Mouse (Mus musculus): Measurements from ENCODE around the gene Cacna1d.

Gene Cacna1d

DNA sequence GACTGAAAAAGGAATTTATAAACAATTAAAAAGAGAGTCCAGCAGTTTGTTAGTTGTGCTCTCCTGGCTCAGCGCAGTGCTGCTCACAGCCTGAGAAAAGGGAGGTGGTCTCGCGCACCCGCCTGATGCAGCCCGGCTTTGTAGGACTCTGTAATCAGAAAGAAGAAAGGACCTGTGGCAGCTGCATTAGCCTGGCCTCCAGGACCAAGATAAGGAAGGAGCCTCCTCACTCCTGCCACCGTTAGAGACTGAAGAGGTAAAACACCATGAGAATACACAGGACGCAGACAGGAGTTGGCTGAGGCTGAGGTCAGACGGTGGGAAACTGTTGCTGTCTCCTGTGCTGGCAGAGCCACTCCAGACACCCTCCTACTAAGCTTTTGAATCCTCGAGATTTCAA, at the start of gene Cacna1d:
Gene Cacna1d (minus strand): TSS at position 114 of the 400 bp plus-strand sequence.
- no peak for DNase-seq

DNA sequence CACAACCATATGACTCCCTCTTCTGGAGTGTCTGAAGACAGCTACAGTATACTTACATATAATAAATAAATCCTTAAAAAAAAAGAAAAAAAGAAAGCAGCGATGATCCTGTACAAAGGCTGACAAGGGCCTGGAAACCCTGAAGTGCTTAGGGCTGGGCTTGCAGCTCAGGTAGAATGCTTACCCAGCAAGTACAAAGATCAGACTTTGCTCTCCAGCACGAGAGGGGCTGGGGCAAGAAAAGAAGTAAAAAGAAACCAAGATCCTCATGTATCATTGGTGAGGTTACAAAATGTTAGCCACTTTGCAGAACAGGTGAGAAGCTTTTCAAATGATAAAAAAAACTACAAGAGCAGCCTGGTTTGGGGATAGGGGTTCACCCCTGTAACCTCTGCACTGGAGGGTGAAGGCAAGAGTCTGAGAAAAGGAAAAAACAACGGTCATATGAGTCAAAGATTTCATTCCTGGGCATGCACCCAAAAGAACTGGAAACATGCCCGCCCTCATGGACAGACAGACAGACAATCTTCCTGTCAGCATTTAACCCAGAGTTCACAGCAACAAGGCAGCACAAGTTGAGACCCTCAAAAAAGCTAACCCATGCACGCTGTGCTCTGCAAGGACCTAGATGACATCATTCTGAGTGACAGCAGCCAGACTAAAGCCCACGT, 42.7 kb upstream of the Cacna1d start:
- DNase-seq = peak; percentile 57

DNA sequence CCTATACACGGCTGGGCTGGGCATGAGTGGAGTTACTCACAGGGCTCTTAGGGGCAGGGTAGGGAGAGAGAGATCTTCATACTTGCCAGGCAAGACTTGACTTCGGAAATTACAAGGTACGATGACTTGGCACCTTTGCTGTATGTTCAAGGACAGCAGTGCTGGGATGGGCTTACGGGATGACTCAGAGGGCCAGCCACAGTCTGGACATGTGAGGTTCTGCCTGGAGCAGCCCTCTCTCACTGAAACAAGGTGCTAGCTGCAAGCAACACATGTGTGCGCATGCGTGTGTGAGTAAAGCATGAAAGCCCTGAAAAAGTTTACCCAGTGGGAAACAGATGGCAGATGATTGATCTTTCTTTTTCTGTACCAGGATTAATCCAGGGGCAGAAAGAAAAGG, 40.6 kb upstream of the Cacna1d start:
- DNase-seq = no peak

DNA sequence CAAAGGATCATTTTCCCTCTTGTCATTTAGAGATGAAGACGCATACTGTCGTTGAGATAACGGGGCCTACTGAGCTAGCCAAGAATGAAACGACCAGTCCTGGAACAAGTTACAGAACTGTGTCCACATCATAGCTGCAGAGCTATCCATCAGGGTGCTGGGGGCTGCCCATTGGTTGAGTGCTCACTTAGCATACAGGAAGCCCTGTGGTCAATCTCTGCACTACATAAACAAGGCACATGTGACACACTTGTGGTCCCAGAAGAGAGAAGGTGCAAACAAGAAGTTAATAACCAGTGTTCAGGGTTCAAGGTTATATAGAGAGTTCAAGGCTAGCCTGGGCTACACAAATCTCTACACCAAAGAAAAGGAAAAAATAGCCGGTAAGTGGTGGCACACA, 40.2 kb upstream of the Cacna1d start:
- DNase-seq = no peak

DNA sequence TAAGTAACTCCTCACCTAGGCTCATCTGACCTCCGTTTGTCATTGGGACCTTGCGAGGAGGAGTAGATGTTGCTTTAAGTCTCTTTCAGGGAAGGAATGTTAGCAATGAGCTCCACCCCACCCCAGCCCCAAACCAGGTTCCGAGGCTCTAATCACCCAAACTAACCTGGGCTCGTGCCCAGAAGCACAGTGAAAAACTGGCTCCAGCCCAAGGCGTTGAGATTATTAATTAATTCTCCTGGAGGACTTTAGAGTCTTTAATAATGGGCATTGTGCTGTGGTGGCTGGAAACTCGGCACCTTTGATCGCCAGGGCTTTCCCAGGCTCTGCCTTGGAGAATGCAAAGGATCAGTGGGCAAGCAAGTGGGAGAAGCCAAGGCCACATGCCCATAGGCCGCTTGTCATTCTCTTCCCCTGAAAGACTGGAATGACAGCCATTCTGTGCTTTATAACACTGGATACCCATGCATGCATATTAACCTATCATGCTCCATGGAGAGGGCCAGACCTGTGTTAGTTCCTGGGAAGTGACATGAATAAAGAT, 39.5 kb upstream of the Cacna1d start:
- peak; percentile 84 for DNase-seq

DNA sequence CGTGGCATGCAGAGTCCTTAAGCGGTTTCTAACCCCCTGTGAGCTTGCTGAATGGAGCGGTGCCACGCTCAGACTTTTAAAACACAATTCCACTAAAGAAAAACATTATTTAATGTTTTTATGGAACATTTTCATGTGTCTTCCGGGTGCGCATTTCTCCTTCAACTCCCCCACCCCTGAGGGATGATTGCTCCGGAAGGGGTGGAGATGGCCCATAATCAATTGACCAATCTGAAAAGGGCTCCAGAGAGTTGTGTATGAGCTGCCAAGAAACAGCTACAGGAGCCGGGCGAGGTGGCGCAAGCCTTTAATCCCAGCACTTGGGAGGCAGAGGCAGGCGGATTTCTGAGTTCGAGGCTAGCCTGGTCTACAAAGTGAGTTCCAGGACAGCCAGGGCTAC, 38.2 kb upstream of the Cacna1d start:
- no peak for DNase-seq

DNA sequence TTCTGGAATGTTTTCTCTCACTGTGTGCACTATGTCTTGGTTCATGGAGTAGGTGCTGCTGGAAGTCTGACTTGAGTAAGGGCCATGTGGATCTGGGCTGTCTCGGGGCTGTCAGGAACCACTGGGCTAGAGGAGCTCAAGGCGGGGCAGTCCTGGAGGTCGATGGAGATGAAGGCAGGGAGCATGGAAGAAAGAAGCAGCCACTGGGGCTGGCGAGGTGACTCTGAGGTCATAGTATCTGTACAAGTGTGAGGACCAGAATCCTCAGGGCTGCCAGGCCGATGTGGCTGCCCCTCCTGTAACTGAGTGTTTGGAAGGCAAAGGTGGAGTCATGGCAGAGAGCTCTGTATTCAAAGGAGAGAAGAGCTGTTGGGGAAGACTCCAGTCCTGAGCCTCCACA, 37.7 kb upstream of the Cacna1d start:
- DNase-seq = no peak

DNA sequence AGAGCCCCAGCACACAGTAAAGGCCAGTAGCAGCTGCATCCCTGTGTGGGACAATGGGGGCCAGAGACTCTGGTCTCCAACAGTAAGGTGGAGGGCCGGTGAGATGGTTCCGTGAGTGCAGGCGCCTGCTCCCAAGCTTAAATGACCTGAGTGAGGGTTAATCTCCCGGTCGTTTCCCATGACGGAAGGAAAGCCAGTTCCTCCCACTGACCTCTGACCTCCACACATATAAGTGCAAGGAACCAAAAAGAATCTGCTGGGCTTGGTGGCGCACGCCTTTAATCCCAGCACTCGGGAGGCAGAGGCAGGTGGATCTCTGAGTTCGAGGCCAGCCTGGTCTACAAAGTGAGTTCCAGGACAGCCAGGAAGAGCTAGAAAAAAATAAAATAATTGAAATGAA, 37.1 kb upstream of the Cacna1d start:
- no peak for DNase-seq

DNA sequence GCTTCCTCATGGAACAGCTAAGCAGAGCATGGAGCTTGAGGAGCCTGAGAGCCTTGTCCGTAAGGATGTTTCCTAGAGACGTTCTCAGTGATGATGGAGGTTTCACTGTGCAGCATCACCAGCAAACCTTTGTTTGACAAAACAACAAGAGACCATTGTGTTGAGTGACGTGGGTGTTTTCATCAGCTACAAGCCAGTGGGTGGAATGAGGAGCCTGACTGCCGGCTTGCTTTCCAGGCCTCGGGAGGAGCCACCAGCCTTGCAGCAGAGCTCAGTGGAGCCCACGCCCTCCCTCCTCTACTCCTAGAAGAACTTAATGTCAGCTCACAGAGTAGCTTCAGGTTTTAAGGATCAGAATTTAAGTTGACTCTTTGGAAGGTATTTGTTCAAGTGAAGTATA, 32.1 kb upstream of the Cacna1d start:
- no peak for DNase-seq

DNA sequence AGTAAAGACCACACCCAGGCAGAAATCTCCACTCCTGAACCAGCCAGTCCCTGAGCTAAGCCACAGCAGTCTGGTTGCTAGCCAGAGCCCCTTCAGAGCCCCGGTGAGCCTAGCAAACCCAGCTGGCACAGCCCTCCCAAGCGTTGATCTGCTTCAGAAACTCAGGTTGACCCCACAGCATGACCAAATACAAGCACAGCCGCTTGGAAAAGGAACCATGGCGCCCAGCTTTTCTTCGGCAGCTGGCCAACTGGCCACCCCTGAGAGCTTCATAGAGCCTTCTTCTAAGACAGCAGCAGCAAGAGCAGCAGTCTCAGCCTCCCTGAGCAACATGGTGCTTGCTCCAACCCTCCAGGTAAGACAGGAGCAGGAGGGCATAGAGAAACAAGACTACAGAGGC, 28.1 kb upstream of the Cacna1d start:
- no peak for DNase-seq

DNA sequence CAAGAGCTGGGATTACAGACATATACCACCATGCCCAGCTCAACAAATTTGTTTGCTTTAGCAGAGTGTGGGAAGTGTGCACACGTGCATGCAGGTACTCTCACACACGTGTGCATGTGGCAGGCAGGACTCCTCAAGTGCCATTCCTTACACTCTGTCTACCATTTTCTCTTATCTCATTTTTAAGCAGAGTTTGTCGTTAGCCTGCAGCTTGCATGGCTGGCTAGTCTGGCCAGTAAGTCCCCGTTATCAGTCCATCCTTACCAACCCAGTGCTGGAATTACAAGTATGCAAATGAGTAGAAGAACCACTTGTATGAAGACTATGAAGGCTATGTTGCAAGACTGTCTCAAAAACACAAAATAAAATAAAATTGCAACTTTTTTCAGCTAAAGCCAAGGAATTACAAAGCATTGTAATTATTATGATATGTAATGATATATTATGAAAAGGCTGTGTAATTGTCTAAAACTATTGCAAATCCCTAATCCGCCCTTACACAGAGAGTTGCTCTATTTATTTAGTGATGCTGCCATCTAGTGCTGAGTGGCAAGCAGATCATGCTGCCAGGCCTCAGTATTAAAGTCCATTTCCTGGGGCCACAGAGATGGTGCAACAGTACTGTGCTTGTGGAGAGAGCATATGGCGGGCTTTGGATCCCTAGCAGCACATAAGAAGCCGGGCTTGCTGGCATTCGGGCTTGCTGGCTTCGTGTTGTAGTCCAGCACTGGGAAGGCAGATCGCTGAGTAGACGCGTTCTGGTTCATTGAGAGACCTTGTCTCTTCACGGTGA, 24.9 kb upstream of the Cacna1d start:
- DNase-seq = peak; percentile 35

DNA sequence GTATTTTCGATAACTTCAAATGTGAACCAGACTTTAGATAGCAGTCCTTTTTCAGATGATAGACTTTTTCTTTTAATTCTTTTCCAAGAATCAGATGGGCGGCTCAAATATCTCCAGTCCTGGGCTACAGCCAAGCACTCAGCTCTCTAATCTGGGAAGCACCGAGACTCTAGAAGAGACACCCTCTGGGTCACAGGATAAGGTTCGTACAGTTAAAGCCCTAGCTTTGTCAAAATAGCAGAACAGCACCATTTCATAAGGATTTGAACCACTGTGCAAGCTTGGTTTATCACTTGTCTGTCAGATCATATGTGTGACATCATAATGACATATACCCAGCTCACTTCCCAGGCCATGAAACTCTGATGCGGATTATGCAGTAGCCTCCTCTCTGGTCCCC, 21.6 kb upstream of the Cacna1d start:
- no peak for DNase-seq

DNA sequence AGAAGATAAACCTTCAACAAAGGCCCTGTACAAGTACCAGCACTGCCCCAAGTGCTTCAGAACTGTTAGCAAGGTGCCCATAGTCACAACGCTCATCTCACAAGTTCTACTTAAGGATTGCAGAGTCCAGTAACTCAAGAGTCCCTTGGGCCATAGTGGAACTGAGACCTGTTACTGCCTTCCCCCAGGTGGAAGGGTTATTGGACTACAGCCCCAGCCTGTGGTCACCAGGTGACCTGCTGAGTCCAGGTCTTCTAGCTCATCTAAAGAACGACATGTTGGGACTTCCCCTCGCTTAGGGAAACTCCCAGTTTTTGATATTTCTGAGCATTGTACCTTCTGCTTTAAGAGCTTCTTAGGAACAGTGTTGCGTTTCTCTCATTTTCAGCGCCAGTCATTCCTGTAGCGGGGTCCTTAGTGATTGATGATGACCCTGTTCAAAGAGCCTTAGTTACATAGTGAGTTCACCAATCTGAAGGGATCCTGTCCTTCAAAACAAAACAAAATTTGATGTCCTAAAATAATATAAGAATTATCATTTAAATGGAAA, 19.0 kb upstream of the Cacna1d start:
- no peak for DNase-seq

DNA sequence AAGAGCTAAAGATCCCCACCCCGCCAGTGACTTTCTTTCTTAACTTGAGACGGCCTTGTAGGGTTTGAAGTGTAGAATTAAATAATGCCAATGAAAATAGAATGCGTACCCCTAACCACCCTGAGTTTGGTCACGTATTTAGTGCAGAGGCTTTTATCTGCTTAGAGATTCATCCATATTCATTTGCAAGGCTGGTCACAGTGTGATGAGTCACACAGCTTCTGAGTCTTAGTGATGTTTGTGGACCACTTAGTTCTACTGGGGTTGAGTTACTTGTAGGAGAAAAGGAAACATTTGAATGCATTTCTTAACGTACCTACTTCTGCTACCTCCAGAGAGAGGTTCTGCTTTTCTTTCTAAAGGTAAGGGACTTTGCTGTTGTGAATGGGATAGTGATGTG, 13.7 kb upstream of the Cacna1d start:
- no peak for DNase-seq

DNA sequence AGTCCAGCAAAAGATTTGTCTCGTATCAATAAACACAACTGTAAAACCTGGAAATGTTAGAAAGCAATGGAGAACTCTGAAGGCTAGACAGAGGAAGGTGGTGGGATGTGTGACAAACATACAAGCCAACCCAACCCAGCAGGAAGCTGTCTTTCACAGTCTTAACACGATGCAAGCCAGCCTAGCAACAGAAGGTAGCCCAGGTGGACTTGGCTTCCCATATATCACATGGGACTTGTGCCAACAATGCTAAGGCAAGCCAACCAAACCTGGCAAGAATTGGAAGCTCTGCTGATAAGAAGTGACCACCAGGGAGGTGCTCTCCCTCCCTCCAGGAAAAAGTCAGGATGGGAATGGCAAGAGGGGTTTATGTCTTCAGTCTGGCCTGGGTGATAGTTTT, 6.9 kb upstream of the Cacna1d start:
- no peak for DNase-seq

DNA sequence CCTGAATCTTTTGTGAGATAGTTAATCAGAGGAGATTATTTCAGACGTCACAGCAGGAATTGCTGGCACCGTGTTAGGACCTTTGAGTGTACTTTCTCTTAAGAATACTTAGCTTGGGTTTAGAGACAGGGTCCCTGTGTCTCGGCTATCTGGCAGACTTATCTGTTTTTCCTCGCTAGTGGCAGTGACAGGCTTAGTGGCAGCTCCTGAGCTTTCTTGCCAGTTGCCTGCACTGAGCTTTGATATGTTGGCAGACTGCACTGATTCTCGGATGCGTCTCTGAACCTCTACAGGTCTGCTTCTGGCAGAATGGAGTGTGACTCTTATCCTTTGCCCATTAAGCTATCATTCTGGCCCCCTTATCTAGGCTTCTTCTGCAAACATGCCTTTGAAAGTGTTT, 3.7 kb upstream of the Cacna1d start:
- no peak for DNase-seq

DNA sequence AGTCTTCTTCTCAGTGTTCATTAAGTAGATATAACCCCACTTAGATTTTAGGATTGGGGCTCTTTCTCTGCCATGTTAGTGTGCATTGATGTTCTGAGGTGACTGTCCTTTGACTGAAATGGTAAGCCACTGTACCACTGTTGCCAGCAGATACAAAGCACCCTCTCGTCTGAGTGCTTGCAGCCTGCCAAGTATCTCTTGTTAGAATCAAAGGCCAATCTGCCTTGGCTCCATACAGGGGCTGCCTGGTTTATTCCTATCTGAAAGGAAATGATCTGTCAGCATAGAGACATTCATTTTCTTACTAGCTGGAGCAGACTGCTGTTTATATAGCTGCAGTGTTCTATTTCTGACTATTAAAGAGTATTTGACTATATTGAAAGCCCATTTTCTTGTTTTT, 2.0 kb upstream of the Cacna1d start:
- DNase-seq = no peak

DNA sequence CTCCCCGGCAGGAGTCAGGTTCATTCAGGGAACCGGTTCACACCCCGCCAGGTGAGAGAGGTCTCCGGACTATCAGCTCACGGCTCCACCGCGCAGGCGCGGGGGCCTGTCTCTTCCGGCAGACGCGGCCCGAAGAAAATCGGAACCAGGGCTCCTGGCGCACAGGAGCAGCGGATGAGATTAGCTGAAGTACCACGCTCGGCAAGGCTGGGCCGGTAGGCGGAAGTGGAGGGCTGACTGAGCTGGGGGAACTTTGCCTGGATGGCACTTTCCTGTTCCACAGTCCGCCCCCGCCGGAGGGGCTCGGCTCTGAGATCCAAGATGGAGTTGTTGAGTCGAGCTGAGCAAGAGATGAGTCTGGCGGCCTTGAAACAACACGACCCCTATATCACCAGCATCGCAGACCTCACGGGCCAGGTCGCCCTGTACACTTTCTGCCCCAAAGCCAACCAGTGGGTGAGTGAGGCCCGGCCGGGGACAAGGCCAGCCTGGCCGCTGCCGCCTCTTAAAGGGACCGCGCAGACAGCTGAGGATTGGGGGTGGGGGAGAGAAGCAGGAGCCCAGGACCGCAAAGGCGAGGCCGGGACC, 11.8 kb downstream of the Cacna1d start, which contains the start of gene Dcp1a:
Gene Dcp1a (plus strand): TSS at position 175 of the 588 bp plus-strand sequence.
- DNase-seq = peak; percentile 96

DNA sequence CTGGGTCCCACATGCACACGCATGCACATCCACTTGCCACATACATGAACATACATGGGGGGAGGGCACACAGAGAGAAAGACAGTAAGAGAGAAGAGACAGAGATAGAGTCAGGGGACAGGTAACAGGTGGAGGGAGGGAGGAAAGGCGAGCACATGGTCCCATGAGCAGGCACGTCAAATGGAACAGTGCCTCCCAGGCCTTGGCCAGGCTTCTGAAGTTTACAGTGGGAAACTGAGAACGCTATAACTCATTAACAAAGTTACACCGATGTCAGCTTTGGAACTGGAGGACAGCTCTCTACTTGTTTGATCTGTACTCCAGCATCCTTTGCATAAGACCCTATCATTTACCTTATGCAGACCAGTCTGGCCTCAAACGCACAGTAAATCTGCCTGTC, 16.8 kb downstream of the Cacna1d start:
- peak; percentile 15 for DNase-seq

DNA sequence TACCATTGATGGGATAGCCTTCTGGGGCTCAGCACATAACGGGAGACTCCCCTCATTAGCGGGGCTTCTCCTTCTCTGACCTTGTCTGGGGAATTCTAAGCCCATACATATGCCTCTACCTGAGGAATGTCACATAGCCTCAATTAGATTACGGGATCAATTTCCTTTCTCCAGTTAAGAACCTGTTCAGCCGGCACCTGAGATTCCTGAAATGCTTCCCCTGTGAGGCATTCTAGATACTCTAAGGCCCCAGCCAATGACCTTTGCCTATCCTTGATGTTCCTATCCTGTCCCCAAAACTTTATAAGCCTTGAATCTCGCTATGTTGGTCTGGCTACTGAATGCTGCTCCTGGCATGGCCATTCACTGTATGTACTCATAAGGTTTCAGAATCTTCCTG, 17.6 kb downstream of the Cacna1d start:
- DNase-seq = no peak

DNA sequence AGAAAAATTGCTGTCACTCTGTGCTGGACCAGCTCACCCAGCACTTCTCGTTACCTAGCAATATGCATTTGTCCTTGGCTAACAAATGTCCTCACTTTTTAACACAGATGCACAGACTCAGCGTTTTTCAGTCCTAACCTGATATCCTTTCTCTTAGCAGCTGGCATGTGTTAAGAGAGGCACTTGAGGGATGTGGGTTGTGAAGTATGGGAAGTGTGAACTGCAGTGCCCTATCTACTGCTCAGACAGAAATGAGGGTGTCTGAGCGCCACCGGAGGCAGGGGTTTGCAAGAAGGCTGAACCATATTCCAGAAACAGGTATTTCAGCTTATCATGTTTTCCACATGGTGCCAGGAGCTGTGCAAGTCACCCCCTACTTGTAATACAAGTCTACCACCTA, 27.9 kb downstream of the Cacna1d start:
- no peak for DNase-seq

DNA sequence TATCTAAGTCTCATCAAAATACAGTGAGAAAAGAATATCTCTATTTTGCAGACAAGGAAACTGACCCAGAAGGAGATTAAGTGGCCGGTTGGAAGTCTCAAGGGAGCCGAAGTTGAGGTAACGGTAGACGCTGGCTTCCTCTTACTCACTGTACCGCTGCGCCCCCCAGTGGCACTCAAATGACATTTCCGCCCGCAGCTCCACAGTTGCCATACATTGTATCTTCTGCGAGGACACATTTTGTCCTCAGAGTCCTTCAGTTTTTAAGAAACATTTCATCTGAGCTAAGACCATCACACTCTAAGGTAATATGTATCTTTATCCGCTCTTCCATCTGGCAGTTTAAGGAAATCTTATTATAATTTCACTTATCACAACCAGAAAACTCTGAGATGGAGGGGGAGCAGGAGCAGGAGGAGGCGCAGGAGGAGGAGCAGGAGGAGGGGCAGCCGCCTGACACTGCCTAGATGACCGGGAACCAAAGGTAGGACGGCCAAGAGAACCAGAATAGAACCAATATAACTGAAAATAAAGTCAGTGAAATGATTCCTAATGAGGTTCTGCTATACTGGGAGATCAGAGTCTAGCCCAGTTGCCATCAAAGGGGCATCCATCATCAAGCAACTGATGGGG, 31.2 kb downstream of the Cacna1d start:
- peak; percentile 88 for DNase-seq

DNA sequence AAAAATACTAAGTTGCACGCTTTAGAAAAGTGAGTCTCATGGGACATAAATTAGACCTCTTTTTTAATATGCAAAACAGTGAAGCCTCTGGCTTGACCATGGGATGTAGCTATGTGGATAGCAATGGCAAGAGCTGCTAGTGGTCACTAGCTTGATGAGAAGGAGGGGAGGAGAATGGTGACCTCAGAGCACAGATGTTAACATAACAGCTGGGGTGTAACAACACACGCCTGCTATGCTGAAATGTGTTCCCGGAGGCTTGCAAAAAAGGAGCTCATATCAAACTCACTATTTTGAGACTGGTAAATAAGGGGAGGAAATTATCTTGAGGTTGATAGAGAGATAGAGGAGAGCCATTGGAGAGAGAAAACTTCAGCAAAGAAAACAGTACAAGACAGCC, 32.4 kb downstream of the Cacna1d start:
- DNase-seq = peak; percentile 24

All from kidney, postnatal 10 days (tissue).